Mouse (Mus musculus) liver, embryonic 14.5 days (tissue): ENCODE results near the gene Ptprz1.

ENCODE experiments used
- CTCF ChIP-seq: IDR thresholded peaks from 2 replicates; pipeline ENCODE4 v1.5.1; 2016; ENCODE audit warnings: antibody characterized with exemption, low read depth, control low read depth
- EP300 ChIP-seq: IDR thresholded peaks from 2 replicates; pipeline ENCODE4 v1.6.1; 2016; ENCODE audit warnings: antibody characterized with exemption, low read depth

GRCm38 (mm10) chr6:23055734-23056133, 180.4 kb downstream of the Ptprz1 start:
- TF ChIP-seq CTCF = no peak
- no peak for TF ChIP-seq EP300
